Mouse (Mus musculus): ENCODE measurements around the gene Gm10197. TPM values are rescaled to one million over a fixed set of nuclear protein-coding genes. Genes with fewer than 3 reads are reported as not detected.

Gm10197 gene
- not detected in 2 replicates for polyA plus RNA-seq (2015; fragmentation: Nextera tagmentation; extraction: Ambion mirVana)

DNA sequence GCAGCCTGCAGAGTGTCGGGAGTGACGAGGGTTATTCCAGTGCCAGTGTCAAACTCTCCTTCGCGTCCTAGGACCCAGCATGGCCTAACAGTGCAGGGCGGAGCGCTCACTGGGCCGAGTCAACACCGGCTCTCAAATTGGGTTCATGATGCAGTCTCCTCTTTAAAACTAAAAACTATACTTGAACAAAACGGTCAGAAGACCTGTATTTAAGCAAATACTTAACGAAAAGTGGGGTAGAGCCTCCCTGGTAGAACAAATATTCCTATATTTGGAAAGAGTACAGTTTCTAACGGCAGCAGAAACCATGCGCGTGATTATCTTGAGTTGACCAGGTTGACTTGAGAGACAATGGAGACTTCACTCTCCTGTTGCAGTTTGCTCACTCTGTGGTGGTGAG is at the start of gene Gm10197:
Gene Gm10197 (minus strand): TSS at position 101 of the 400 bp plus-strand sequence.
- Histone ChIP-seq H3K9me3 (replicated peaks) (no peaks in the 10 kb centered on the region), H3K4me3 (no peak within 1 kb of the TSS), H3K27me3 (no peaks in the 10 kb centered on the region), H3K4me1 (peaks cover 9% of the 10 kb centered on the region; the same call in 1 of the 2 replicates), H3K36me3 (ENCODE audit: poor library complexity, severe bottlenecking) (peaks cover 53% of the 10 kb centered on the region), H3K9ac (no peak within 1 kb of the TSS), H3K27ac (no peak within 1 kb of the TSS), H3K4me2 (no peak within 1 kb of the TSS)
- no peak for ATAC-seq
- 92% methylated on average over 13 of the region's 13 CpGs for whole genome bisulfite sequencing

DNA sequence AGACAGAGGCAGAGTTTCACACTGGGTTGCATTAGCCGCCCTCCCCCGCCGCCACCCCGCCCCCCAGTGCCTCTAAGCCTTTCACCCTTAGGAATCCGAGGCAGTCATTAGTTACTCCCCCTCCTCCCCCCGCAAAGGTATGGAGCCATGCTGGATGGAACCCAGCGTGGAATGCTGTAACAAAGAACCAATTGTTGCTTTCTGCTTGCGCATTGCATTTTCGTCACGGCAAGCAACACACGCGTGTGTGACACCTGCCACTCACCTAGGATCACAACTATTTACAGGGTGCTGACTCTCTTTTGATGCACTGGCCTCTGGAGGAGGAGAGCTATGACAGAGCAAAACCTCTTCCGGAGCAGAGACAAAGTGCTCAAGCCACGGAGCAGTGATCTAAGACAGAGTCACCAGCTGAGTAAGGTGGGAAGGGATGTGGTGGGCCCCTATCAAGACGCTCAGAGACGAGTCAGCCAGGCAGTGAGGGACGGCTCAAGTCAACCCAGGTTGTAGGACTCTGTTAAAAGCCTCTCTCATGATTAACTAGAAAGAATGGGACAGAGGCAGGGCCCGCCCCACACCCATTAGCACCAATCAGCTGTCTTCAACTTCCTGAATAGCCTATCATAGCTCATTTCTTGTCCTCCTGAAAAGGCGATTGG is 49.5 kb upstream of the Gm10197 start:
- peak overlapping the region; percentile 57 for H3K9ac ChIP-seq
- H3K36me3 ChIP-seq (ENCODE audit: poor library complexity, severe bottlenecking): no peaks in the 10 kb centered on the region
- peaks cover 13% of the 10 kb centered on the region for H3K4me1 ChIP-seq
- peak overlapping the region; percentile 86 for H3K4me2 ChIP-seq
- 0 out of 2 replicates have a peak, but pooled peaks cover 5% of the 10 kb centered on the region for H3K27me3 ChIP-seq
- H3K9me3 ChIP-seq (replicated peaks): no peaks in the 10 kb centered on the region
- peak overlapping the region; percentile 44 for H3K4me3 ChIP-seq
- WGBS: under 1% methylated on average over 19 of the region's 19 CpGs
- peak overlapping the region; percentile 40 for H3K27ac ChIP-seq
- peak; percentile 97 for ATAC-seq

DNA sequence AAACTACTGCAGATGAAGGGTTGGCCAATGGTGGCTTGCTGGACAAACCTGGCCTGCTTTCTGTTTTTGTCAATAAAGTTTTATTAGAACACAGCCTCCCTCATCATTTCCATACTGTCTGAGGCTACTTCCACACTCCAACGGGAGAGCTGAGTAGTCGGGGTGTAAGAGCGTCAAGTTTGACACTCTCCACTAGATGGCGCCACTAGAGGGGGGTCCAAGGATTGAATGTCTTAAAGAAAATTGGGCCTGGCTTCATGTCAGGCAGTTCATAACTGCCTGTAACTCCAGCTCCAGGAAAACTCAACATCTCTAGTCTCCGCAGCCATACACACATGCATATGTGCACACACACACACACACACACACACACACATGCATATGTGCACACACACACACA is 48.3 kb upstream of the Gm10197 start:
- H3K36me3 ChIP-seq (ENCODE audit: poor library complexity, severe bottlenecking): no peaks in the 10 kb centered on the region
- no peak overlapping the region for H3K4me2 ChIP-seq
- no peak overlapping the region for H3K9ac ChIP-seq
- 62% methylated on average over 5 of the region's 5 CpGs for WGBS
- no peak overlapping the region for H3K27ac ChIP-seq
- H3K9me3 ChIP-seq (replicated peaks): no peaks in the 10 kb centered on the region
- ATAC-seq: no peak
- H3K4me3 ChIP-seq: no peak overlapping the region
- 0 out of 2 replicates have a peak, but pooled peaks cover 5% of the 10 kb centered on the region for H3K27me3 ChIP-seq
- peaks cover 13% of the 10 kb centered on the region for H3K4me1 ChIP-seq

DNA sequence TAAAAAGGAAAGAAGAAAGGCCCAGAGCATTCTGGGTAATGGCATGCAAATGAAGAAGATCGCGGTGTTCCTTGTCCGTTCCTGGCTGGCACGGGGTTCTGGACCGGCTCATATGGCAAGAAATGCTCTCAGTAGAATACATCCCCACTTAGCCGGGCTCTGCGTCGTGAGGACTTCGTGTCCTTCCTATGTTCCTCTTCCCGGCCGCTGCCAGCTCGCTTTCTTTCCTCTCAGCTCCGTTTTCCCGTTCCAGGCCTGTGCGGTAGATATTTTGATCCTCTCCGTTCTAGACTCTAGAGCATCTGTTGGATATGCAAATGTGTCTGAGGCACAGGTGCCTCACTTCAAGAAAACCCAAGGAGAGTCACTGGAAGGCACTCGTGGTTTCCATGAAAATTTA is 43.6 kb upstream of the Gm10197 start:
- no peak overlapping the region for H3K4me3 ChIP-seq
- WGBS: 88% methylated on average over 17 of the region's 17 CpGs
- peaks cover 22% of the 10 kb centered on the region for H3K4me1 ChIP-seq
- H3K36me3 ChIP-seq (ENCODE audit: poor library complexity, severe bottlenecking): no peaks in the 10 kb centered on the region
- no peak overlapping the region for H3K4me2 ChIP-seq
- H3K27ac ChIP-seq: no peak overlapping the region
- H3K9ac ChIP-seq: no peak overlapping the region
- no peak for ATAC-seq
- H3K9me3 ChIP-seq (replicated peaks): no peaks in the 10 kb centered on the region
- H3K27me3 ChIP-seq: no peaks in the 10 kb centered on the region

DNA sequence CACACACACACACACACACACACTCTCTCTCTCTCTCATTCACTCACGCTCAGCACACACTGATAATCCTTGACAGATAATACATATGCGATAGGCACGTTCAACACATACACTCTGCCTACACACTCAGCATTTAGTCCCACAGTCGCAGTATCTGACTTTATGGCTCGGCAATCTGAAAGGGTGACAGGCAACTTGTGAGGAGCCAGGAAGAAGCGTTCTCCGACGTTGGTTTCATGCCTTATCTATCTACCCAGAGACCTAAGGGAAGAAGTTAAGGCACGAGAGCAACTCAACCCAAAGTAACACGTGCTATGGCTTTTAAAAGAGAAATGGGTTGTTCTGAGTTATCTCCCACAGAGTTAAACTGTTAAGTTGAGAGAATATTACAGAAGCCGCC is 43.1 kb upstream of the Gm10197 start:
- no peaks in the 10 kb centered on the region for H3K36me3 ChIP-seq (ENCODE audit: poor library complexity, severe bottlenecking)
- WGBS: 90% methylated on average over 11 of the region's 11 CpGs
- peaks cover 26% of the 10 kb centered on the region for H3K4me1 ChIP-seq
- no peak overlapping the region for H3K9ac ChIP-seq
- H3K27ac ChIP-seq: no peak overlapping the region
- ATAC-seq: no peak
- H3K4me2 ChIP-seq: no peak overlapping the region
- no peaks in the 10 kb centered on the region for H3K9me3 ChIP-seq (replicated peaks)
- H3K27me3 ChIP-seq: no peaks in the 10 kb centered on the region
- no peak overlapping the region for H3K4me3 ChIP-seq

DNA sequence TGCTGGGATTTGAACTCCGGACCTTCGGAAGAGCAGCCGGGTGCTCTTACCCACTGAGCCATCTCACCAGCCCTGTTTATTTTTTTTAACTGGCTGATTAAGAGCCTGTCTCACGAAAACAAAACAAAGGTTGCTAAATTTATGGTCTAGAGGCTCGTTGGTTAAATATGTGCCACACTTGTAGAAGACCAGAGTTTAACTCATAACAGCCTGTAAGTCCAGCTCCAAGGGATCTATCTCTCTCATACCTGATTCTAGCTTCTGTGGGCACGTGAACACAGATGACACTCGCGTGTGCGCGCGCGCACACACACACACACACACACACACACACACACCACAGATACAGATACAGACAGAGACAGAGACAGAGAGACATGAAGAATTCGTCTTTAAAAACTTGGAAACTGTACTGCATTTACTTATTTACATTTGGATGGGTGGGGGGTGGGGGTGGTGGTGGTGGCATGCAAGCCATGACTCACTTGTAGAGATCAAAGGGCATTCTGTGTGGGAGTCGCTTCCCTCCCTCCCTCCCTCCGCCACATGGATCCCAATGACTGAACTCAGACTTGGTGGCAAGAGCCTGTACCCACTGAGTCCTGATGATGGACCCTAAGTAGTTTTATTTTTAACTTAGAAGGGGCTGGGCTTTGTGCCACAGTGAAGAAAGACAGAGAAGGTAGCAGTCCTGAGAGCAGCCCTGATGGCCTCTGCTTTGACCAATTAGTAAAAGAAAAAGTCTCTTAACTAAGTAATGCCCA is 42.2 kb upstream of the Gm10197 start:
- Histone ChIP-seq H3K4me2 (no peak overlapping the region), H3K27ac (no peak overlapping the region), H3K27me3 (no peaks in the 10 kb centered on the region), H3K36me3 (ENCODE audit: poor library complexity, severe bottlenecking) (no peaks in the 10 kb centered on the region), H3K9me3 (replicated peaks) (no peaks in the 10 kb centered on the region), H3K9ac (no peak overlapping the region), H3K4me3 (no peak overlapping the region), H3K4me1 (peaks cover 26% of the 10 kb centered on the region)
- 90% methylated on average over 15 of the region's 15 CpGs for WGBS
- ATAC-seq: no peak

DNA sequence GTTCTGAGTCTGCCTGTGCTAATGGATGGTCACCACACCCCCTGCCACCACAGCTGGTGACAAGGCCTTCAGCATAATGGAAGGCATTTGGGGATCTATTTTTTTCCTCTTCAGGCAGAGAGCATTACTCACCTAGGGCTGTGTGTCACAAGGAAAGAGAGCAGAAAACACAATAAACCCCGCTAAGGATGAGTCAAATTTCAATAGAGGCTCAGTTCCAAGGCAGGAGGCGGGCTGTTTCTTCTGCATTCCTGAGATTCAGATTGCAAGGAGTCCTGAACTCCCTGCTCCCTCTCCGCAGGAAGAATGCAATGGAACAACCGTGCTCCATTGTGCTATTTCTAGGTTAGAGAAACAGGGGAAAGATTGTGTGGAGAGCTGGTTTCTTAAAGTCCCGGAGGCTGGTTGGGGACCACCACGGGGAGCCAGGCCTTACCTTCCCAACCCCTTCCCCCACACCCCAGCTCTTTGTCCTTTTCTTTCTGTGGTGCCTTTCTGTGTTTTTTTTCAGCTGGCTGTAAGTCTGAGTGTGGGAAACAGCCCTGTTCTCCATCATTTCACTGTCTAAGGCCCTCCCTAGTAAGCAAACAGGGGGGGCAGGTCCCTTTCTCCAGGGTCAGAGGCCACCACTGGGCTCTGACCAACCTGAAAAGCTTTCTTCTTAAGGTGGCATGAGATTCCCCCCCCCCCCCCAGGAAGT is 40.7 kb upstream of the Gm10197 start:
- Histone ChIP-seq H3K36me3 (ENCODE audit: poor library complexity, severe bottlenecking) (no peaks in the 10 kb centered on the region), H3K9ac (no peak overlapping the region), H3K4me3 (no peak overlapping the region), H3K27me3 (no peaks in the 10 kb centered on the region), H3K4me1 (peaks cover 26% of the 10 kb centered on the region), H3K27ac (no peak overlapping the region), H3K4me2 (no peak overlapping the region), H3K9me3 (replicated peaks) (no peaks in the 10 kb centered on the region)
- WGBS: 8% methylated on average over 6 of the region's 6 CpGs
- ATAC-seq: no peak

DNA sequence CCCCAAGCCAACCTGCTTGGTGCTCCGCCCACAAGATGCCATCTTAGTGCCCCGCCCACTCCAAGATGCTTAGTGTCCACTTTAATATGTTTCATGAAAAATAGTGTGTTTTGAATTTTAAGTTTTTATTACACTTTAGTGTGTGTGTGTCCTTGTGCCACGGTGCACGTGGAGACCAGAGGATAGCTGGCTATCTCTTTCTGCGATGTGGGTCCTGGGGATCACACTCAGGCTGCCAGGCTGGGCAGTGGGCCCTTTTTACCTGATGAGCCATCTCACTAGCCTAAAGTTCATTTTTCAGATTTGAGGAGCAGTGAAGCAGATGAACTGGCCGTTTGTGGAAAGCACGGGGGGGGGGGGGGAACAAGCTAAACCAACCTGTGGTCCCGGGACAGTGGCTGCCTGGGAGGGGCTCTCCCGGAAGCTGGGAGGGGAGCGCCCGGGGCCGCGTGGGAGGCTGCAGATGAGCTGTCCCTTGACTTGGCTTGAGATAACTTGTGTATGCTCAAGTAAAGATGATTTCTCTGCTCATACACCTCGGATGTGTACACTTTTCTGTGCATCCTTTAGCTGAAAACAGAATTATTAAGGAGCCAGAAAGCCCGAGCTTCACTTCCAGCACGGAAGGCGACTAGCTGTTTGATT is 38.2 kb upstream of the Gm10197 start:
- no peaks in the 10 kb centered on the region for H3K27me3 ChIP-seq
- no peak overlapping the region for H3K4me2 ChIP-seq
- no peak overlapping the region for H3K27ac ChIP-seq
- no peaks in the 10 kb centered on the region for H3K36me3 ChIP-seq (ENCODE audit: poor library complexity, severe bottlenecking)
- no peak overlapping the region; the same call in 1 of the 2 replicates for H3K9ac ChIP-seq
- no peak for ATAC-seq
- no peaks in the 10 kb centered on the region; the same call in 1 of the 2 replicates for H3K9me3 ChIP-seq (replicated peaks)
- no peak overlapping the region for H3K4me3 ChIP-seq
- 66% methylated on average over 17 of the region's 17 CpGs for WGBS
- H3K4me1 ChIP-seq: peaks cover 26% of the 10 kb centered on the region

DNA sequence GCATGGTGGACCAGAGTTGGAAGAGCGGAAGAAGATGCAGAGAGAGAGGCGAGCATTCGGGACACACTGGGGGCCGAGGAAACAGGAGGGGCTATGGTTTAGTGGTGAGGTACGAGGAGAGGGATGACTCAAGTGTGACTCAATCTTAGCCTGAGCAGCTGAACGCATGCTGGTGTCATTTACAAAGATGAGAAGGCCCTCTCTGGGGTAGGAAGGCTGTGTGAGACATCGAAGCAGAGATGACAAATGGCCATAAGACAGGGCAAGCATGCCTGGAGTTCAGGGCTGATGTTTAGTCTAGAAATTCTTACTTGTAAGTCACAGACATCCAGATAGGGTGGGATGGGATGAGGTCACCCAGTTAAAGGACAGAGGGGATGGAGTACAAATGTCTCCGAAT is 36.8 kb upstream of the Gm10197 start:
- ATAC-seq: no peak
- 89% methylated on average over 8 of the region's 8 CpGs for WGBS
- no peaks in the 10 kb centered on the region for H3K27me3 ChIP-seq
- no peak overlapping the region for H3K4me3 ChIP-seq
- H3K4me1 ChIP-seq: peaks cover 26% of the 10 kb centered on the region
- no peak overlapping the region for H3K4me2 ChIP-seq
- no peaks in the 10 kb centered on the region for H3K36me3 ChIP-seq (ENCODE audit: poor library complexity, severe bottlenecking)
- no peak overlapping the region for H3K9ac ChIP-seq
- no peaks in the 10 kb centered on the region; the same call in 1 of the 2 replicates for H3K9me3 ChIP-seq (replicated peaks)
- H3K27ac ChIP-seq: no peak overlapping the region

DNA sequence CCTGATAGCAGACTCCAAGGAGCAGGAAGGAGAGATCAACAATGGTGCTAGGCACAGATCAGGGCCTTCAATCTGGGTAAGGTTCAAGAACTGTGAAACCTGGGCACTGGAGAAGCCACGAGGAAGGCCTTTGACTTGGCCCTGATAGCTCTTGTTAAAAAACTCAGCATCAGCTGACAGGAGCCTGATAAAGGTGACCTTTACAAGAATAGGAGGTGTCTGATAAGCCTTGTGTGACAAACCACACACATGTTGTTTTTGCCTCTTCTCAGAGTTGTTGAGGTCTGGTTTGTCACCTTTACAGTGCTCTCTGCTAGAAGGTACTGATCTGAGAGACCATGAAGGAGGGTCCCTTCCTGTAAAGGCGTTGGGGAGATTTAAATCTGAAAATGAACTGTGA is 35.8 kb upstream of the Gm10197 start:
- no peak overlapping the region for H3K9ac ChIP-seq
- H3K27me3 ChIP-seq: no peaks in the 10 kb centered on the region
- 88% methylated on average over 2 of the region's 2 CpGs for WGBS
- H3K4me2 ChIP-seq: no peak overlapping the region
- no peak overlapping the region for H3K27ac ChIP-seq
- no peak for ATAC-seq
- peaks cover 24% of the 10 kb centered on the region for H3K4me1 ChIP-seq
- H3K36me3 ChIP-seq (ENCODE audit: poor library complexity, severe bottlenecking): no peaks in the 10 kb centered on the region
- H3K9me3 ChIP-seq (replicated peaks): no peaks in the 10 kb centered on the region; the same call in 1 of the 2 replicates
- H3K4me3 ChIP-seq: no peak overlapping the region

DNA sequence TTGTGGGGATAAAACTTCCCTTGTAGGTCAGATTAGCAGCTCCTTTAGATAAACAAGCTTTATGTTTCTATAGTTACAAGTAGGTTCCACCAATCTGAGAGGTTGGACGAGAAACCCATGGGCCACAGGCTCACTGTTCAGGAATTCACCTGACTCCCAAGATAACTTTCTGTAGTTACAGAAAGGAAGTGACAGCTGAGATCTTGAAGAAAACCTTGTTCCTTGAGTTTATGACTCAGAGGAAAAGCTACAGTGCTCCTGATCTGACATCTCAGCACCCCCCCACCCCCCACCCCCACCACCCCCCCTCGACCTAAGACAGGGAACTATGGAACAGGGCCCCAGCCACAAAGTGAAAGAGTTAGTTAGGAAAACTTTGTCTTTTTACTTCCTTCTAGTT is 34.2 kb upstream of the Gm10197 start:
- no peaks in the 10 kb centered on the region for H3K27me3 ChIP-seq
- no peak overlapping the region for H3K9ac ChIP-seq
- H3K4me3 ChIP-seq: no peak overlapping the region
- WGBS: 89% methylated on average over 2 of the region's 2 CpGs
- H3K9me3 ChIP-seq (replicated peaks): no peaks in the 10 kb centered on the region; the same call in 1 of the 2 replicates
- H3K36me3 ChIP-seq (ENCODE audit: poor library complexity, severe bottlenecking): no peaks in the 10 kb centered on the region
- no peak overlapping the region for H3K27ac ChIP-seq
- H3K4me2 ChIP-seq: no peak overlapping the region
- H3K4me1 ChIP-seq: peaks cover 10% of the 10 kb centered on the region; the same call in 1 of the 2 replicates
- no peak for ATAC-seq

All from forebrain, embryonic 13.5 days (tissue).